Mouse (Mus musculus) midbrain, embryonic 11.5 days (tissue): ENCODE measurements around the gene Gga3. TPM values are rescaled to one million over a fixed set of nuclear protein-coding genes. Genes with fewer than 3 reads are reported as not detected.

Source experiments
- ATAC-seq: fragments of 200-750 bp; cut with Nextera tagmentation; 2 replicates; pipeline ENCODE4 v1.8.0; 2017; ENCODE audit warnings: moderate TSS enrichment, moderate library complexity; ENCODE audit not compliant: low FRiP score
- DNase-seq: peaks from one replicate; pipeline ENCODE4 v3.0.0; 2015; ENCODE audit warnings: low spot score; ENCODE audit errors: missing footprints
- H3K27ac ChIP-seq: fragments of 300-500 bp; sonication (generic); 2 replicates; pipeline ENCODE4 v1.5.1; 2014; ENCODE audit warnings: low read depth, low read length
- H3K27me3 ChIP-seq: fragments of 300-500 bp; sonication (generic); 2 replicates; pipeline ENCODE4 v1.6.1; 2014; ENCODE audit warnings: mild to moderate bottlenecking, low read length, moderate library complexity, mixed read lengths; ENCODE audit not compliant: control insufficient read depth, insufficient read depth
- H3K36me3 ChIP-seq: fragments of 300-500 bp; sonication (generic); 2 replicates; pipeline ENCODE4 v1.6.1; 2014; ENCODE audit warnings: mild to moderate bottlenecking, low read length, moderate library complexity, mixed read lengths; ENCODE audit not compliant: control insufficient read depth, insufficient read depth
- H3K4me1 ChIP-seq: fragments of 300-500 bp; sonication (generic); 2 replicates; pipeline ENCODE4 v1.6.1; 2014; ENCODE audit warnings: low read length; ENCODE audit not compliant: control insufficient read depth, insufficient read depth
- H3K4me2 ChIP-seq: fragments of 300-500 bp; sonication (generic); 2 replicates; pipeline ENCODE4 v1.6.1; 2014; ENCODE audit warnings: mild to moderate bottlenecking, moderate library complexity
- H3K4me3 ChIP-seq: fragments of 300-500 bp; sonication (generic); 2 replicates; pipeline ENCODE4 v1.5.1; 2014; ENCODE audit warnings: low read depth, low read length
- H3K9ac ChIP-seq: fragments of 300-500 bp; sonication (generic); 2 replicates; pipeline ENCODE4 v1.6.1; 2014; ENCODE audit warnings: low read length
- H3K9me3 ChIP-seq: fragments of 300-500 bp; sonication (generic); 2 replicates; pipeline ENCODE4 v1.6.1; 2016; ENCODE audit warnings: low read length; ENCODE audit not compliant: control insufficient read depth
- WGBS: fragments of 180-500 bp; shearing (Covaris S2); extraction: QIAGEN DNeasy Blood & Tissue Kit; methylation state at CpG from one replicate; pipeline ENCODE4 v1.1.7; 2014; 5-methylcytosine and 5-hydroxymethylcytosine counted together
- polyA plus RNA-seq: library from polyadenylated mRNA; unstranded; fragments of >200 nt; fragmentation: Nextera tagmentation; extraction: Ambion mirVana; gene quantifications from 2 replicates; pipeline ENCODE4 v1.2.1, GENCODE M21; 2014

The Gga3 gene
- polyA plus RNA-seq, 1 experiment from 2014 or later, result 25.1 TPM

DNA sequence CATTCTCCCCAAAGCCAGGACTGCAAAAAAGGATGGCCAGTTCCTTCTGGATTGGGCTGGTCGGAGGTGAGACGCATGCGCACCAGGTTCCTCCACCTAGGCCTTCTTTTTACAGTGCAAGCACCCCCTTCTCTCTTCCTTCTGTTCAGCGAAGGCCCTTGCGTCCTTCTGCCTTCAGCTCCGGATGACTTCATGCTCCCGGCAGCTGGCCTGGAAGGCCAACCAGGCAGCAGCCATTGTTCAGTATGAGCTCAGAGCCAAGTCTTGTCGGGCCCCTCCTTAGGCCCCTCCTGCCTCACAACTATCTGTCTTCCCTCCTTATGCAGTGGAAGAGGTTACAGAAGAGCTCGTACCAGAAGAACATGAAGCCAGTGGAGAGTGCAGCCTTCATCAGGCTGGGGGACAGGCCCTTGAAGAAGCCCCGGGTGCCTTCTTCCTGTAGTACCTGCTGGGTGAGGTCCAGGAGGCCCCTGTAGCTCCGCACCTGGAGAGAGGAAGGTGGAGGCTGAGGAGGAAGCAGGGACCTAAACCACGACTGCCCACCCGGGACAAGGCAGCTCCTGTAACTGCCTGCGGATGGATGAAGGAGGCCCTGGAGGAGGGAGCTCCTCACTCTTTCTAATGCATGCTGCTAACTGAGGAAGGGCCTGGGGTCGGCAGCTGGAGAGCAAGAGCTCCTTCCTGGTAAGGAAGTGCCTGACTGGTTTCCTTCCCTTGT, 11.4 kb upstream of the Gga3 start:
- no peak overlapping the region for H3K4me3 ChIP-seq
- ATAC-seq, result no peak
- no peak overlapping the region for H3K27ac ChIP-seq
- no peaks in the 10 kb centered on the region for H3K27me3 ChIP-seq
- no peak overlapping the region for H3K4me2 ChIP-seq
- H3K9ac ChIP-seq, result no peak overlapping the region
- DNase-seq, result no peak
- H3K9me3 ChIP-seq, result no peaks in the 10 kb centered on the region
- H3K36me3 ChIP-seq, result no peaks in the 10 kb centered on the region
- 79% methylated on average over 15 of the region's 15 CpGs for WGBS
- H3K4me1 ChIP-seq, result peaks cover 11% of the 10 kb centered on the region

DNA sequence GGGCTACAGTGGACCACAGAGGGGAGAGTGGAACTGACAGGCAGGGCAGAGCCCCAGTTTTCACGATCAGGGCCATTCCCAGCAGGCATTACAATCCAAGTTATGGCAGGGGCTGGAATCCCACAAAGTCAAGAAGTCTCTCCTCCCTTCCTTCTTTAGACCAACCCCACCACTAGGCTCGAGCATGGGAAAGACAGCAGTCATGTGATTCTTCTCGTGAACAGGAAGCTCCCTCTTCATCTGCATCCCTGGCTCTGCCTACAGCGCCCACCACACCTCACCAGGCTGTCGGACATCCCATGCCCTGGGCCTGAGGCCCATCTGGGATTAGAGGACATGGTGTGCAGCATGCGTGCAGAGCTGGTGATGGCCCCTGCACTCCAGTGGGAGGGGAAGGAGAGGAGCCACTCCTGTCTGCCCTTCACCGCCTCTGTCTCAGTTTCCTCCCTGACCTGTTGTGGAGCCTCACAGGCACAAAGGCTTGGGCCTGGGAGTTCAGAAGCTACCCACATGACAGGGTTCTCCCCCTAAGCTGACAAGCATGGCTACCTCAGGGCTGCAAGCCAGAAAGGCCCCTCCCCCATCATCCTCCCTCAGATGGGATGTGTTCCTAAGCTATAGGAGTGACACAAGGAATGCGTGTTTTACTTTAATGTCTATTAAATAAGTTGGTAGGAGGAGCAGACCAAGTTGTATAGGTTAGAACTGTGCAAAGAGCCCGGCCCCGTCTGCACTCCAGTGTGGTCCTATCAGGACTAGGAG, 10.7 kb upstream of the Gga3 start:
- no peak for ATAC-seq
- WGBS, result 81% methylated on average over 10 of the region's 10 CpGs

DNA sequence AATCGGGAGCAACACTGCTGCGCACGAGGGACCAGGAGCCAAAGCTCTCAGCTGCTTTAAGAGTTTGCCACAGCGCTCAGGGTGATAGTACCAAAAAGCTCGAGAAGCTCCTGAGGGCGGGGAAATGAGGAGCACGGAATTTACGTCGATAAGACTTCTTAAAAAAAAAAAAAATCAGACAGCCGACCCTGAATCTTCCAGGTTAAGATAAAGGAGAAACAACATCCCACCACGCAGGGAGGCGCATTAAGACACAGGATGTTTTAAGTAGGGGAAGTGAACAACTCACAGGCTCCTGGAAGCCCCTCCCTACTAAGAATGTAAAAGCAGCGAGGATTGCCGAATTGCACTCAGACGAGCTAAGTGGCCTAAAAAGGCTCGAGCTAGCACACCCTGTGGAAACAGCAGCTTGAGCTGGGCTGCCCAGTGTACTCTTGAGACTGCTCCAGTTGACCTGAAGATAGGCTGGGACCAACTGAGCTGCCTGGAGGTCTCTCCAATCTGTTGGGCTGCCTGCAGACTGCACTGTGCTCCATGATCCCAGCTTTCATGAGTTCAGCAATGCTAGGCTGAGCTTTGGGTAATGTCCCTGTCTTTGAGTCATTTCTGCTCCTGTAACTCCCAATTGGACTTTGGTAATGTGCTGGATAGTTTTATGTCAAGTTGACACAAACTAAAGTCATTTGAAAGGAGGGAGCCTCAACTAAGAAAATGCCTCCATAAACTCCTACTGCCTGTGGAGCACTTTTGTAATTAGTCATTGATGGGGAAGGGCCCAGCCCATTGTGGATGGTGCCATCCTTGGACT, 9.5 kb upstream of the Gga3 start:
- ATAC-seq (no peak; the same call in 1 of the 2 replicates), DNase-seq (peak; percentile 88)
- peak overlapping the region; percentile 63 for H3K9ac ChIP-seq
- H3K36me3 ChIP-seq, result no peaks in the 10 kb centered on the region
- H3K9me3 ChIP-seq, result no peaks in the 10 kb centered on the region
- no peaks in the 10 kb centered on the region for H3K27me3 ChIP-seq
- WGBS, result under 1% methylated on average over 16 of the region's 16 CpGs
- H3K4me2 ChIP-seq, result peak overlapping the region; percentile 77
- peak overlapping the region; percentile 53 for H3K4me3 ChIP-seq
- peaks cover 11% of the 10 kb centered on the region for H3K4me1 ChIP-seq
- no peak overlapping the region; the same call in 1 of the 2 replicates for H3K27ac ChIP-seq

More for the DNA sequence above, 10.7 kb upstream of the Gga3 start:
- no peak for DNase-seq
- H3K4me3 ChIP-seq, result no peak overlapping the region
- peaks cover 11% of the 10 kb centered on the region for H3K4me1 ChIP-seq
- H3K4me2 ChIP-seq, result no peak overlapping the region
- no peak overlapping the region for H3K9ac ChIP-seq
- no peaks in the 10 kb centered on the region for H3K36me3 ChIP-seq
- H3K27ac ChIP-seq, result no peak overlapping the region
- H3K27me3 ChIP-seq, result no peaks in the 10 kb centered on the region
- H3K9me3 ChIP-seq, result no peaks in the 10 kb centered on the region

DNA sequence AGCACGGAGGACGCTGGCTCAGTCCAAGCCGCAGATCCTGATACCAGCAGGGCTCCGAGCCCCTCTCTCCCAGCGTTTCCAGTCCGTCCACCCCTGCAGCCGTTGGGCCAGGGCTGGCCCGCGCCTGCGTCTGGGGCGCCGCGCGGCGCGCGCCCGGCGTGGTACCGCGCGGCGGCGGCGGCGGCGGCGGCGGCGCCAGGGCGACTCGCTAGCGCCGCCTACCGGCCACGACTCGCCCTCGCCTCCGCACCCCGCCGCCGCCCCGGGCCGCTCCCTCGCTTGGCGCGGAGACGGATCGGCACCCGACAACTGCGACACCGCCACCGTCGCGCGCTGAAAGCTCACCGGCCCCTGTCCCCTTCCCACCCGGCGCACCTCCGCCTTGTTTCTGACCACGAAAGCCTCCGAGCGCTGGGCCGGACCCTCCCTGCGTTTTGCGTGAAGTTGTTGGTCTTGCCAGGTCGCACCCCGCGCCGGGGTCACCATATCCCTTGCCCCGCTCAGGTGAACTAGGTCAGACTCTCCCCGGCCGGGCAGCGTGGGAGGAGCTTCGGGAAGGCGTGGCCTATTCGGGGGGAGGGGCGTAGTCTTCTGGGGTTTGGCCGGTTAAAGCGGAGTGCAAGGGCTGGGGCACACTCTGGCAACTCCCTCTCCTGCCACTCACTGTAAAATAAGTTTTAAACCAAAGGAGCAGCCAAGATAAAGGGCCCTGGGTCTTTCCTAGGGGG, 8.7 kb upstream of the Gga3 start, which contains the start of gene Mif4gd:
Mif4gd (minus strand) TSS at position 560 of the 728 bp plus-strand sequence.
- Histone ChIP-seq H3K9ac (peak within 1 kb of the TSS; percentile 63), H3K27me3 (no peaks in the 10 kb centered on the region), H3K4me2 (peak within 1 kb of the TSS; percentile 77), H3K36me3 (peaks cover 3% of the 10 kb centered on the region; the same call in 1 of the 2 replicates), H3K4me3 (peak within 1 kb of the TSS; percentile 53), H3K4me1 (peaks cover 11% of the 10 kb centered on the region), H3K9me3 (no peaks in the 10 kb centered on the region), H3K27ac (peak within 1 kb of the TSS; percentile 70)
- ATAC-seq, result peak; percentile 89
- under 1% methylated on average over 57 of the region's 80 CpGs for WGBS
- peak; percentile 99 for DNase-seq

DNA sequence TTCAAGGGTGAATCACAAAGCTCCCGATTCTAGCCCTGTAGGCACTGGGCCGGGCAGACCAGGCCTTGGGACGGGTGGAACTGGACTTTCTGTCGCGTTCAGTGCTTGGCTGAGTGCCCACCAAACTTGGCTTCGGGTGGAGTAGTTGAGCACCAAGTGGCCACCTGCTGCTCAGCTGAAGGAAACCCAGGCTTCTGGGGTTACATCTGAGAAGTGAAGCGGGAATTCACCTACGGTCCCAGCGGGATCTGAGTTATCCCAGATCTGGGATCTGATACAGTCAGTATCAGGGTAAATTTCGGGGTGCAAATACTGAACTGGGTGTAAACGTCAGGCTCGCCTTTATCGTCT, 8.2 kb upstream of the Gga3 start:
- Histone ChIP-seq H3K4me1 (peaks cover 11% of the 10 kb centered on the region), H3K36me3 (peaks cover 7% of the 10 kb centered on the region), H3K9me3 (no peaks in the 10 kb centered on the region), H3K9ac (peak overlapping the region; percentile 63), H3K27ac (0 out of 2 replicates have a peak overlapping the region, but pooled peaks have one; percentile 10), H3K4me3 (peak overlapping the region; percentile 53), H3K4me2 (peak overlapping the region; percentile 77), H3K27me3 (no peaks in the 10 kb centered on the region)
- DNase-seq (no peak), ATAC-seq (peak; percentile 28)
- WGBS, result 1% methylated on average over 13 of the region's 13 CpGs

DNA sequence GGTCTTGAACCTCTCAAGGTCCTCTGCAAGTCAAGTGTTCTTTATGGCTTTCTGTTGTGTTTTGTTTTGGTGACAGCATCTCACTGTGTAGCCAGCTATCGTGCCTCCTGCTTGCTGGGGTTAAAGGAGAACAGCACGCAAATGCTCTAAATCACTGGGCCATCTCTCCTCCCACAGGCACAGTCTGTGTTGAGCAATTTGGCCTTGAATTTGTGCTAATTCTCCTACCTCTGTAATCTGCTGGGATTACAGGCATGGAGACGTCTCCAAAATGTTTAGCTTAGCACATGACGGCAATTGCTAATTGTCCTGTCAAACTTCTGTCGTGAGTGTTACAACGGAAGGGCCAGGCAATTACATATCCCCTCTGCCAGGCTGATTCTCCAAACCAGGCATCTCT, 7.3 kb upstream of the Gga3 start:
- ATAC-seq, result no peak
- Histone ChIP-seq H3K9me3 (no peaks in the 10 kb centered on the region), H3K27ac (no peak overlapping the region), H3K4me2 (no peak overlapping the region), H3K9ac (no peak overlapping the region), H3K27me3 (no peaks in the 10 kb centered on the region), H3K4me1 (peaks cover 11% of the 10 kb centered on the region), H3K36me3 (peaks cover 10% of the 10 kb centered on the region), H3K4me3 (no peak overlapping the region)
- no peak for DNase-seq
- 78% methylated on average over 6 of the region's 6 CpGs for WGBS

DNA sequence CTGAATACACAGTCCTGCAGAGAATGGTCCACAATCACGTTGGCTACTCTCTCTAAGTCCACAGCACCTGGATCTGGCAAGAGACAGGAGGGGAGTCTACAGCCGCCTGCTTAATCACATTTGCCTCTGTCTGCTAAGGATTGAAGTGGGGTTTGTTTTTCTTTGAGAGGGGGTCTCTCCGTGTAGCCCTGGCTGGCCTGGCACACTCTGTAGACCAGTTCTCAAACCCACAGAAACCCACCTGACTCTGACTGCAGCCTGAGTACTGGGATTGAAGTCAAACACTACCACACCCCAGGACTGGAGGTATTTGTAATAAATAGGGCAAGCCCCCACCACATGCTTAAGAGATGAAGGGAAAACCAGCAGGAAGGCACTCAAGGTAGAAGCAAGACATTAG, 5.7 kb upstream of the Gga3 start:
- Histone ChIP-seq H3K27me3 (no peaks in the 10 kb centered on the region), H3K9me3 (no peaks in the 10 kb centered on the region), H3K9ac (no peak overlapping the region), H3K4me2 (no peak overlapping the region), H3K4me3 (no peak overlapping the region), H3K27ac (no peak overlapping the region), H3K36me3 (peaks cover 14% of the 10 kb centered on the region), H3K4me1 (peaks cover 18% of the 10 kb centered on the region)
- WGBS, result 77% methylated on average over 3 of the region's 3 CpGs
- no peak for ATAC-seq
- no peak for DNase-seq
